Mouse (Mus musculus): ENCODE results near the gene Ip6k3. TPM values are rescaled to one million over a fixed set of nuclear protein-coding genes. Genes with fewer than 3 reads are reported as not detected.

The Ip6k3 gene
- polyA plus RNA-seq, 1 experiment, result 29.7 TPM

DNA sequence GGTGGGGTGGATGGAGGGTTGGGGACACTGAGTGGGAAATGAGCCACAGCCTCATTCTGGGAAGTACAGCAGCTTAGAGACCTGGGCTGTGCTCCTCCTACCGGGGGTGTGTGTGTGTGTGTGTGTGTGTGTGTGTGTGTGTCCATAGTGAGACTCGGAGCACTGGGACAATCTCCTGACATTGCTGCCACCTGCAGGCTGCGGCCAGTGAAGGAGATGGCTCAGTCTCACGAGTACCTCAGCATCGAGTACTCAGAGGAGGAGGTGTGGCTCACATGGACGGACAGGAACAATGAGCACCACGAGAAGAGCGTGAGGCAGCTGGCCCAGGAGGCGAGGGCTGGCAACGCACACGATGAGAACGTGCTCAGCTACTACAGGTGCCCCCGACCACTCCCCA is 71.9 kb downstream of the Ip6k3 start:
- Histone ChIP-seq H3K4me2 (ENCODE audit: low read depth) (no peak overlapping the region), H3ac (ENCODE audit: control insufficient read depth, insufficient read length) (no peak overlapping the region), H3K79me2 (ENCODE audit: control insufficient read depth, insufficient read depth) (no peaks in the 10 kb centered on the region), H3K36me3 (ENCODE audit: control insufficient read depth, insufficient read depth) (no peaks in the 10 kb centered on the region), H3K27me3 (ENCODE audit: control insufficient read depth, insufficient read depth, insufficient read length) (no peaks in the 10 kb centered on the region), H3K4me3 (no peak overlapping the region)
- TF ChIP-seq TCF3 (IDR thresholded peaks at IDR 0.05; ENCODE audit: insufficient read length, low read depth) (no peak), MYOD1 (IDR thresholded peaks at IDR 0.05; ENCODE audit: control insufficient read depth in 1 of 3, insufficient read length in 2 of 3, low read depth in 2 of 3) (no peak), TCF12 (IDR thresholded peaks at IDR 0.05; ENCODE audit: insufficient read depth, poor library complexity, severe bottlenecking) (no peak), SRF (IDR thresholded peaks at IDR 0.05; ENCODE audit: control insufficient read depth, insufficient read length, low read depth) (no peak), CEBPB (IDR thresholded peaks at IDR 0.05; ENCODE audit: insufficient read depth, poor library complexity, severe bottlenecking) (no peak), USF1 (IDR thresholded peaks at IDR 0.05; ENCODE audit: low read depth) (no peak), E2F4 (IDR thresholded peaks at IDR 0.05; ENCODE audit: insufficient read depth) (no peak), MYOG (IDR thresholded peaks at IDR 0.05; ENCODE audit: control insufficient read depth in 1 of 3, insufficient read depth in 1 of 3, insufficient read length in 2 of 3, low read depth in 2 of 3) (no peak), POLR2AphosphoS2 (IDR thresholded peaks at IDR 0.05; ENCODE audit: insufficient read length, low read depth) (no peak), REST (IDR thresholded peaks at IDR 0.05; ENCODE audit: insufficient read depth, insufficient read length) (no peak), MAX (IDR thresholded peaks at IDR 0.05; ENCODE audit: low read depth) (no peak), POLR2A (IDR thresholded peaks at IDR 0.05; ENCODE audit: insufficient read length, low read depth) (no peak)

Other genes with a start within 250 kb of the Ip6k3 start
- 9.6 TPM for gene Phf1, start 234.7 kb downstream of the Ip6k3 start, polyA plus RNA-seq (2012; fragmentation: generic; extraction: Trizol)
- 169 TPM for gene Cuta, start 228.2 kb downstream of the Ip6k3 start, polyA plus RNA-seq (2012; fragmentation: generic; extraction: Trizol)
- 5.2 TPM for gene Syngap1, start 226.5 kb downstream of the Ip6k3 start, polyA plus RNA-seq (2012; fragmentation: generic; extraction: Trizol)
- gene Zbtb9, start 194.6 kb downstream of the Ip6k3 start, polyA plus RNA-seq (2012; fragmentation: generic; extraction: Trizol), result 8.8 TPM
- 113 TPM for gene Bak1, start 138.8 kb downstream of the Ip6k3 start, polyA plus RNA-seq (2012; fragmentation: generic; extraction: Trizol)
- 22.2 TPM for gene Itpr3, start 110.5 kb downstream of the Ip6k3 start, polyA plus RNA-seq (2012; fragmentation: generic; extraction: Trizol)
- gene Uqcc2, start 33.9 kb downstream of the Ip6k3 start, polyA plus RNA-seq (2012; fragmentation: generic; extraction: Trizol), result 740 TPM
- gene Lemd2, start 36.7 kb upstream of the Ip6k3 start, polyA plus RNA-seq (2012; fragmentation: generic; extraction: Trizol), result 72.1 TPM

Data from myocyte (in vitro differentiated cells).